Mouse (Mus musculus) heart, embryonic 14.5 days (tissue): ENCODE results near the gene Lman2. TPM values are rescaled to one million over a fixed set of nuclear protein-coding genes. Genes with fewer than 3 reads are reported as not detected.

Source experiments
- ATAC-seq: fragments of 200-750 bp; cut with Nextera tagmentation; 2 replicates; pipeline ENCODE4 v1.8.0; 2017; ENCODE audit warnings: low read depth, moderate TSS enrichment; ENCODE audit not compliant: insufficient number of reproducible peaks, insufficient read depth, low FRiP score
- H3K27ac ChIP-seq, 2 experiments: fragments of 200-500 bp in 1 of 2; fragments of 300-500 bp in 1 of 2; sonication (generic) in 1 of 2; replicated peaks in 1 of 2; 2 replicates each; pipeline ENCODE4 v1.5.1; 2012 to 2014; ENCODE audit warnings: low read depth in 2 of 2, low read length in 2 of 2, control low read depth in 1 of 2, mild to moderate bottlenecking in 1 of 2, mixed read lengths in 1 of 2; ENCODE audit not compliant: control insufficient read depth in 1 of 2, insufficient read depth in 1 of 2
- H3K27me3 ChIP-seq: fragments of 300-500 bp; sonication (generic); 2 replicates; pipeline ENCODE4 v1.6.1; 2014; ENCODE audit warnings: mild to moderate bottlenecking, low read length, control low read depth; ENCODE audit not compliant: control insufficient read depth, insufficient read depth
- H3K36me3 ChIP-seq: fragments of 300-500 bp; sonication (generic); 2 replicates; pipeline ENCODE4 v1.6.1; 2014; ENCODE audit warnings: mild to moderate bottlenecking, control low read depth, low read length, mixed read lengths; ENCODE audit not compliant: control insufficient read depth, insufficient read depth
- H3K4me1 ChIP-seq, 2 experiments: fragments of 200-500 bp in 1 of 2; fragments of 300-500 bp in 1 of 2; sonication (generic) in 1 of 2; 2 replicates each; pipeline ENCODE4 v1.6.1; 2012 to 2014; ENCODE audit warnings: low read length in 2 of 2, control low read depth in 1 of 2, mixed read lengths in 1 of 2; ENCODE audit not compliant: control insufficient read depth in 2 of 2, insufficient read depth in 2 of 2
- H3K4me2 ChIP-seq: fragments of 300-500 bp; sonication (generic); 2 replicates; pipeline ENCODE4 v1.6.1; 2014; ENCODE audit warnings: mild to moderate bottlenecking, low read length
- H3K4me3 ChIP-seq, 2 experiments: fragments of 200-500 bp in 1 of 2; fragments of 300-500 bp in 1 of 2; sonication (generic) in 1 of 2; 2 replicates each; pipeline ENCODE4 v1.5.1; 2012 to 2014; ENCODE audit warnings: low read length in 2 of 2, mild to moderate bottlenecking in 2 of 2, control low read depth in 1 of 2, low read depth in 1 of 2, moderate library complexity in 1 of 2; ENCODE audit not compliant: control insufficient read depth in 1 of 2, insufficient read depth in 1 of 2
- H3K9ac ChIP-seq: fragments of 300-500 bp; sonication (generic); 2 replicates; pipeline ENCODE4 v1.6.1; 2014; ENCODE audit warnings: mild to moderate bottlenecking, low read length
- H3K9me3 ChIP-seq: fragments of 300-500 bp; sonication (generic); 2 replicates; pipeline ENCODE4 v1.6.1; 2016; ENCODE audit warnings: low read length, control low read depth; ENCODE audit not compliant: control insufficient read depth
- WGBS: fragments of 180-500 bp; shearing (Covaris S2); extraction: QIAGEN DNeasy Blood & Tissue Kit; methylation state at CpG from one replicate; pipeline ENCODE4 v1.1.7; 2014; 5-methylcytosine and 5-hydroxymethylcytosine counted together
- polyA plus RNA-seq: library from polyadenylated mRNA; unstranded; fragments of >200 nt; fragmentation: Nextera tagmentation; extraction: Ambion mirVana; gene quantifications from 2 replicates; pipeline ENCODE4 v1.2.1, GENCODE M21; 2014

Gene Lman2
- 69.5 and 73.6 TPM in 2 replicates for polyA plus RNA-seq

GRCm38 (mm10) chr13:55362453-55363060, at the start of gene Lman2:
Lman2 (minus strand) TSS chr13:55362783.
- under 1% methylated on average over 35 of the region's 35 CpGs for WGBS
- peak within 1 kb of the TSS; percentile 94 for H3K9ac ChIP-seq
- H3K9me3 ChIP-seq = no peaks in the 10 kb centered on the region
- ATAC-seq = peak; percentile 97
- peak within 1 kb of the TSS; percentile 82 to 95 for H3K27ac ChIP-seq
- peaks cover 35% of the 10 kb centered on the region for H3K36me3 ChIP-seq
- H3K4me2 ChIP-seq = peak within 1 kb of the TSS; percentile 89
- peaks cover 3 to 13% of the 10 kb centered on the region in 2 experiments for H3K4me1 ChIP-seq
- peak within 1 kb of the TSS; percentile 90 to 95 for H3K4me3 ChIP-seq
- H3K27me3 ChIP-seq = no peaks in the 10 kb centered on the region

DNA sequence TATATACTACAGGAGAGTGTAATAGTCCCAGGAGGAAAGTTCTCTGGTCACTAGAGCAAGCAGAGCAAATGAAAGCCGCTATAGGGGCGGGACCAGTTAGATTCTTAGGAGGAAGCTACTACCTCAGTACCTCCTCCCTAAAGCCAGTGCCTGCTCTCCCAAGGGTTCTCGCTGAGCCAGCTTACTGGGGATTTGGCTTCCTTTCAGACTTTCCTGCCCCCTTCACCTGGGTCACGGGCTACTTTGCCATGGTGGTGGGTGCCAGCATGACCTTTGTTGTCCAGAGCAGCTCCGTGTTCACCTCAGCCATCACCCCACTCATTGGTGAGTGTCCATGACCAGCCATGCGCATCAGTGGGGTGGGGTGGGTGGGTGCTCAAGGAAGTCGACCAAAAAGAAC, 49.2 kb upstream of the Lman2 start:
- peaks cover 0 to 5% of the 10 kb centered on the region in 2 experiments; a peak in 1 of 4 replicates for H3K4me1 ChIP-seq
- H3K36me3 ChIP-seq = no peaks in the 10 kb centered on the region
- H3K27me3 ChIP-seq = peaks cover 61% of the 10 kb centered on the region
- H3K9ac ChIP-seq = no peak overlapping the region
- no peaks in the 10 kb centered on the region for H3K9me3 ChIP-seq
- WGBS = 62% methylated on average over 7 of the region's 7 CpGs
- no peak overlapping the region for H3K27ac ChIP-seq
- H3K4me2 ChIP-seq = no peak overlapping the region
- H3K4me3 ChIP-seq = no peak overlapping the region
- ATAC-seq = no peak

GRCm38 (mm10) chr13:55408546-55409120, 46.0 kb upstream of the Lman2 start:
- Histone ChIP-seq H3K4me3 (no peak overlapping the region), H3K4me1 (no peaks in the 10 kb centered on the region), H3K4me2 (no peak overlapping the region), H3K9ac (no peak overlapping the region), H3K27ac (no peak overlapping the region), H3K27me3 (peaks cover 53% of the 10 kb centered on the region), H3K9me3 (no peaks in the 10 kb centered on the region), H3K36me3 (no peaks in the 10 kb centered on the region)
- 75% methylated on average over 19 of the region's 19 CpGs for WGBS
- ATAC-seq = no peak

DNA sequence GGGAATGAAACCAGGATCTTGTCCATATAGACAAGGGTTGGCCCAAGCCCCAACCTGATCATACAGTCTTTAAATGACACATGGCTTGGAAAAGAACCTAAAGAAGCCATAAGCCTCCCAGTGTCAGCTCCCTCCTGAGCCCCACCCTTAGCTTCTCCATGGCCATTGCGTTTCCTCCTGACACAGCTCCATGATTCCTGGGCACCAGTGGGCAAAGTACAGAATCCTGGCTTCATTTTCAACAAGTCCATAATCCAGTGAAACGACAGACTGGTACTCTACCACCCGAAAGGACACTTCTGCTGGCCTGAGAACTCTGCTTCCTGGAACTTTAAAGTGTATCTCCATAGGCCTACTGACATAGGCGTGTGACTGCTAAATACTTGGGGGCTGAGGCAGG, 44.8 kb upstream of the Lman2 start:
- WGBS = 76% methylated on average over 4 of the region's 4 CpGs
- Histone ChIP-seq H3K9me3 (no peaks in the 10 kb centered on the region), H3K36me3 (no peaks in the 10 kb centered on the region), H3K9ac (no peak overlapping the region), H3K4me3 (no peak overlapping the region), H3K27ac (no peak overlapping the region), H3K4me1 (no peaks in the 10 kb centered on the region), H3K4me2 (no peak overlapping the region), H3K27me3 (peaks cover 46% of the 10 kb centered on the region)
- ATAC-seq = no peak

DNA sequence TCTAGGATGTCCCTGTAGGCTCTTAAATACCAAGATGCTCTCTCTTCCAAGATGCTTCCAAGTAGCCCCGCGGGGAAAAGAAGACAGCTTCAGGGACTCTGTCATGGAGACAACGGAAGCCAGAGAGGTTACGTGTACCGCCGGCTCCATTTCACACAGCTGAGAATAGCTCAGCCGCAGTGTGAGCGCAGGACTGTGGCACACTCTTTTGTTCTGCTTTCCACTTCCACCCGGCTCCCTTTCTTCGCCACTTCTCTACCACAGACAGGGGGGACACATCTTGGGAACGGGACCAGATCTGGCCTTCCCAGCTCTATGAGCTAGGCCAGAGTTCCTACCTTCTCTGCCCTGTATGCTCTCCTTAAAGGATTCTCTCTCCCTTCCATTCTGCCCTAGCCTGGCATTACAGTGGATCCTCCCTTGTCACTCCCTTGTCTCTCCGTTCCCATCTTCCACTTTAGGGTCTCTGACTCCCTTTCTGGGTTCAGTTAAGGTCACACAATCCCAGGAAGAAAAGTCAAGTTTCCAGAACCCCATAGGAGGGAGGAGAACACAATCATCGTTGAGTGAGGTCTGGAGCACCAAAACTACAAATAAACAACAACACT, 43.3 kb upstream of the Lman2 start:
- H3K9ac ChIP-seq = no peak overlapping the region
- peaks cover 43% of the 10 kb centered on the region for H3K27me3 ChIP-seq
- no peaks in the 10 kb centered on the region for H3K9me3 ChIP-seq
- no peaks in the 10 kb centered on the region for H3K36me3 ChIP-seq
- H3K4me1 ChIP-seq = no peaks in the 10 kb centered on the region
- H3K4me2 ChIP-seq = no peak overlapping the region
- H3K4me3 ChIP-seq = no peak overlapping the region
- 59% methylated on average over 13 of the region's 13 CpGs for WGBS
- ATAC-seq = no peak
- no peak overlapping the region for H3K27ac ChIP-seq

DNA sequence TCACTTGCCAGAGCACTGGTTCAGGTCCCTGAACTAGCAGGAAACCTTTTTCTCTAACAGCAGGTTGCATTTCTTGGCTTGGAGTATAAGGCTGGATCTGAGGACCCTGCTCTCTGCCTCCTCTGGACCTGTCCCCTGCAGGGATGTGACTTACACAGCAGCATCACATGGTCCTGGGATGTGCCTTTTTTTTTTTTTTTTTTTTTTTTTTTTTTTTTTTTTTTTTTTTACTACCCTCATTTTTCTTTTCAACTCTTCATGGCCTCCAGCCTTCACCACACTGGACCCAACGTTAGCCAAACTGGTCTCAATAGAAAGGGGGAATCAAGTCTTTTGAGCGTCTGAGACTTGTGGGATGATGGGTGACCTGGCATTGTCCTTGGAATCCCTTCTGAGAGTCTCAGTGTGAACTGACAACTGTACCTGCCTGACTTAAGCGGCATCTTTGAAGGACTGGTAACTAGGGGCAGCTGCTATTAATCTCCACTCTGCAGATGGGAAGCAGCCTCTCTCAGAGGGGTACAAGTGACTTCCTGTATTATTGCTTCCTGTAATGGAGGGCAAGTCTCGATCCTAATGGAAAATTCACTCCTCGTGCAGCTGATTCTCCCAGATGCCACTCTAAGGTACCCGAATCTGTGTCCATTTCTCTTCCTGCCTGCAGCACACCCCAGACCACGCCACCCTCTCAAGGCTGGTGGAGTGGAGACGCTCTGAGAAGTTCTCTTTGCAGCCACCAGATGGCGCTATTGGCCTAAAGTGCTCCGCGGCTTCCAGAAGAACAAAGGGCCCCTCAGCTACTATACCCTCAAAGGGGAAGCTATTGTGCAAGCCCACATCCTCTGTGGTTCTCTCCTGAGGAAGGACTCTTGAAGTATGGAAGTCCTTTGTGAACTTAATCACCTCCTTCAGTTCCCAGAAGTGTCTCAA, 42.5 kb upstream of the Lman2 start:
- Histone ChIP-seq H3K4me1 (no peaks in the 10 kb centered on the region), H3K27ac (no peak overlapping the region), H3K9ac (no peak overlapping the region), H3K36me3 (no peaks in the 10 kb centered on the region), H3K4me3 (no peak overlapping the region), H3K27me3 (peaks cover 50% of the 10 kb centered on the region), H3K4me2 (no peak overlapping the region), H3K9me3 (no peaks in the 10 kb centered on the region)
- 13% methylated on average over 11 of the region's 11 CpGs for WGBS
- ATAC-seq = no peak; the same call in 1 of the 2 replicates
